Mouse (Mus musculus) liver, adult 2 months (tissue): ENCODE results near the gene Macf1. TPM values are rescaled to one million over a fixed set of nuclear protein-coding genes. Genes with fewer than 3 reads are reported as not detected.

Source experiments
- DNase-seq: peaks from one replicate; pipeline ENCODE4 v3.0.0-alpha.2; 2011; ENCODE audit warnings: low read depth, low spot score; ENCODE audit errors: extremely low read depth
- H3K27ac ChIP-seq: fragments of 200-500 bp; replicated peaks from 2 replicates; pipeline ENCODE4 v1.5.1; 2012; ENCODE audit warnings: low read depth, mild to moderate bottlenecking, control low read depth, inconsistent platforms, low read length; ENCODE audit not compliant: insufficient read depth
- H3K27me3 ChIP-seq: fragments of 200-500 bp; 2 replicates; pipeline ENCODE4 v1.6.1; 2012; ENCODE audit warnings: mild to moderate bottlenecking, moderate library complexity, low read length, inconsistent platforms; ENCODE audit not compliant: control insufficient read depth, insufficient read depth
- H3K36me3 ChIP-seq: fragments of 200-500 bp; 2 replicates; pipeline ENCODE4 v1.6.1; 2012; ENCODE audit warnings: low read length, inconsistent platforms; ENCODE audit not compliant: control insufficient read depth, insufficient read depth
- H3K4me1 ChIP-seq: fragments of 200-500 bp; 2 replicates; pipeline ENCODE4 v1.6.1; 2011; ENCODE audit warnings: low read length; ENCODE audit not compliant: control insufficient read depth, insufficient read depth
- H3K4me3 ChIP-seq: fragments of 200-500 bp; 2 replicates; pipeline ENCODE4 v1.5.1; 2011; ENCODE audit warnings: low read depth, mild to moderate bottlenecking, control low read depth, low read length, moderate library complexity; ENCODE audit not compliant: insufficient read depth
- H3K79me2 ChIP-seq: fragments of 200-500 bp; 2 replicates; pipeline ENCODE4 v1.6.1; 2012; ENCODE audit warnings: inconsistent platforms, mild to moderate bottlenecking, low read length, moderate library complexity; ENCODE audit not compliant: control insufficient read depth, insufficient read depth
- H3K9ac ChIP-seq: fragments of 200-500 bp; 2 replicates; pipeline ENCODE4 v1.6.1; 2012; ENCODE audit warnings: low read depth, mild to moderate bottlenecking, control low read depth, inconsistent platforms, low read length
- CTCF ChIP-seq: fragments of 200-500 bp; IDR thresholded peaks from 2 replicates; pipeline ENCODE4 v1.5.1; 2011; ENCODE audit warnings: low read depth, low read length, control low read depth
- POLR2A ChIP-seq: fragments of 200-500 bp; IDR thresholded peaks from 2 replicates; pipeline ENCODE4 v1.6.1; 2011; ENCODE audit warnings: low read length, control low read depth; ENCODE audit not compliant: insufficient read depth; ENCODE audit errors: extremely low read depth
- WGBS: fragments of 180-500 bp; shearing (Covaris S2); methylation state at CpG from one replicate; pipeline ENCODE4 v1.1.7; 2018; 5-methylcytosine and 5-hydroxymethylcytosine counted together
- polyA plus RNA-seq: library from polyadenylated mRNA; depleted of rRNA; stranded (reverse); fragments of >200 nt; gene quantifications from 2 replicates; pipeline ENCODE4 v1.2.3, GENCODE M21; 2012
- total RNA-seq: library from RNA; depleted of rRNA; stranded (reverse); fragments of >200 nt; gene quantifications from 2 replicates; pipeline ENCODE4 v1.2.3, GENCODE M21; 2014

Macf1 gene
- total and polyA plus RNA-seq, 2 experiments = 16.6 to 70.7 TPM

GRCm38 (mm10) chr4:123617727-123618389 is 66.3 kb downstream of the Macf1 start:
- no peak overlapping the region for H3K27ac ChIP-seq
- H3K4me3 ChIP-seq = no peak overlapping the region
- 74% methylated on average over 5 of the region's 5 CpGs for WGBS
- H3K27me3 ChIP-seq = no peaks in the 10 kb centered on the region
- no peak overlapping the region for H3K9ac ChIP-seq
- DNase-seq = no peak
- H3K4me1 ChIP-seq = peaks cover 18% of the 10 kb centered on the region
- H3K36me3 ChIP-seq = no peaks in the 10 kb centered on the region
- TF ChIP-seq POLR2A (no peak), CTCF (no peak)
- H3K79me2 ChIP-seq = peaks cover 31% of the 10 kb centered on the region

- no peak overlapping the region for H3K9ac ChIP-seq
- peaks cover 25% of the 10 kb centered on the region for H3K4me1 ChIP-seq
- H3K36me3 ChIP-seq = no peaks in the 10 kb centered on the region
- no peak for DNase-seq
- peaks cover 29% of the 10 kb centered on the region for H3K79me2 ChIP-seq
- 0 out of 2 replicates have a peak overlapping the region, but pooled peaks have one; percentile 8 for H3K27ac ChIP-seq
- no peak overlapping the region for H3K4me3 ChIP-seq
- no peaks in the 10 kb centered on the region for H3K27me3 ChIP-seq
- TF ChIP-seq CTCF = no peak
- no peak for TF ChIP-seq POLR2A
- 76% methylated on average over 4 of the region's 4 CpGs for WGBS
These were observed 67.2 kb downstream of the Macf1 start for GRCm38 (mm10) chr4:123616971-123617370.

- Histone ChIP-seq H3K4me3 (no peak overlapping the region), H3K36me3 (no peaks in the 10 kb centered on the region), H3K9ac (no peak overlapping the region), H3K4me1 (peaks cover 29% of the 10 kb centered on the region), H3K27me3 (no peaks in the 10 kb centered on the region), H3K79me2 (peaks cover 31% of the 10 kb centered on the region), H3K27ac (no peak overlapping the region)
- no peak for TF ChIP-seq POLR2A
- no peak for TF ChIP-seq CTCF
- no peak for DNase-seq
These were observed 67.7 kb downstream of the Macf1 start for GRCm38 (mm10) chr4:123616501-123616900.

GRCm38 (mm10) chr4:123613309-123613947 is 70.7 kb downstream of the Macf1 start:
- Histone ChIP-seq H3K9ac (peak overlapping the region; percentile 65), H3K4me1 (peaks cover 31% of the 10 kb centered on the region), H3K27me3 (no peaks in the 10 kb centered on the region), H3K27ac (peak overlapping the region; percentile 84), H3K79me2 (peaks cover 45% of the 10 kb centered on the region), H3K36me3 (no peaks in the 10 kb centered on the region), H3K4me3 (peak overlapping the region; percentile 48)
- TF ChIP-seq POLR2A = peak; percentile 62; the same call in 1 of the 2 replicates
- TF ChIP-seq CTCF = no peak
- DNase-seq = peak; percentile 96
- WGBS = 14% methylated on average over 7 of the region's 7 CpGs

- Histone ChIP-seq H3K27me3 (no peaks in the 10 kb centered on the region), H3K4me3 (no peak overlapping the region), H3K36me3 (peaks cover 2% of the 10 kb centered on the region; the same call in 1 of the 2 replicates), H3K27ac (no peak overlapping the region), H3K4me1 (peaks cover 27% of the 10 kb centered on the region), H3K79me2 (peaks cover 37% of the 10 kb centered on the region), H3K9ac (no peak overlapping the region)
- no peak for TF ChIP-seq CTCF
- no peak for TF ChIP-seq POLR2A
- no peak for DNase-seq
- WGBS = 92% methylated on average over 1 of the region's 1 CpGs
These were observed 72.2 kb downstream of the Macf1 start for GRCm38 (mm10) chr4:123611940-123612339.

GRCm38 (mm10) chr4:123611241-123611640 is 72.9 kb downstream of the Macf1 start:
- Histone ChIP-seq H3K4me3 (no peak overlapping the region), H3K9ac (no peak overlapping the region), H3K79me2 (peaks cover 36% of the 10 kb centered on the region), H3K36me3 (peaks cover 2% of the 10 kb centered on the region; the same call in 1 of the 2 replicates), H3K4me1 (peaks cover 27% of the 10 kb centered on the region), H3K27me3 (no peaks in the 10 kb centered on the region), H3K27ac (0 out of 2 replicates have a peak overlapping the region, but pooled peaks have one; percentile 36)
- WGBS = 86% methylated on average over 2 of the region's 2 CpGs
- TF ChIP-seq POLR2A (no peak), CTCF (no peak)
- DNase-seq = no peak
